Mouse (Mus musculus): ENCODE results near the gene Mmp15.

GRCm38 (mm10) chr8:95310342-95310970, 41.6 kb upstream of the Mmp15 start, which contains the start of gene Tepp:
- no peak for TF ChIP-seq CTCF (IDR thresholded peaks at IDR 0.05; ENCODE audit: insufficient read depth, low read depth, low read length)
- no peak for TF ChIP-seq POLR2A (IDR thresholded peaks at IDR 0.05; ENCODE audit: insufficient read depth, low read depth, low read length)

Measured in olfactory bulb, adult 2 months (tissue).